Mouse (Mus musculus): ENCODE data around the gene Ifnl2. TPM values are rescaled to one million over a fixed set of nuclear protein-coding genes. Genes with fewer than 3 reads are reported as not detected.

Gene Ifnl2
- polyA plus RNA-seq, 1 experiment from 2014 or later = not detected

Other genes with a start within 250 kb of the Ifnl2 start
- gene Eid2, start 242.6 kb downstream of the Ifnl2 start, polyA plus RNA-seq (2015; fragmentation: Nextera tagmentation; extraction: Ambion mirVana) = 4.5 and 7.2 TPM in 2 replicates
- 8.1 and 9.4 TPM in 2 replicates for gene Eid2b, start 232.7 kb downstream of the Ifnl2 start, polyA plus RNA-seq (2015; fragmentation: Nextera tagmentation; extraction: Ambion mirVana)
- 0.18 TPM in 1 of 2 replicates, not detected in the other for gene Selenov, start 219.3 kb downstream of the Ifnl2 start, polyA plus RNA-seq (2015; fragmentation: Nextera tagmentation; extraction: Ambion mirVana)
- gene Dll3, start 208.2 kb downstream of the Ifnl2 start, polyA plus RNA-seq (2015; fragmentation: Nextera tagmentation; extraction: Ambion mirVana) = 5.7 and 6.0 TPM in 2 replicates
- 165 and 169 TPM in 2 replicates for gene Timm50, start 198.4 kb downstream of the Ifnl2 start, polyA plus RNA-seq (2015; fragmentation: Nextera tagmentation; extraction: Ambion mirVana)
- 67.9 and 75.6 TPM in 2 replicates for gene Supt5, start 171.7 kb downstream of the Ifnl2 start, polyA plus RNA-seq (2015; fragmentation: Nextera tagmentation; extraction: Ambion mirVana)
- 1,085 and 1,147 TPM in 2 replicates for gene Rps16, start 159.8 kb downstream of the Ifnl2 start, polyA plus RNA-seq (2015; fragmentation: Nextera tagmentation; extraction: Ambion mirVana)
- gene Plekhg2, start 137.9 kb downstream of the Ifnl2 start, polyA plus RNA-seq (2015; fragmentation: Nextera tagmentation; extraction: Ambion mirVana) = 40.2 and 41.7 TPM in 2 replicates
- gene Zfp36, start 130.2 kb downstream of the Ifnl2 start, polyA plus RNA-seq (2015; fragmentation: Nextera tagmentation; extraction: Ambion mirVana) = 27.2 and 28.1 TPM in 2 replicates
- 48.3 and 50.0 TPM in 2 replicates for gene Med29, start 117.7 kb downstream of the Ifnl2 start, polyA plus RNA-seq (2015; fragmentation: Nextera tagmentation; extraction: Ambion mirVana)
- 70.8 and 78.9 TPM in 2 replicates for gene Paf1, start 117.5 kb downstream of the Ifnl2 start, polyA plus RNA-seq (2015; fragmentation: Nextera tagmentation; extraction: Ambion mirVana)
- gene Gmfg, start 73.0 kb downstream of the Ifnl2 start, polyA plus RNA-seq (2015; fragmentation: Nextera tagmentation; extraction: Ambion mirVana) = 17.5 and 19.9 TPM in 2 replicates
- gene Lrfn1, start 58.5 kb downstream of the Ifnl2 start, polyA plus RNA-seq (2015; fragmentation: Nextera tagmentation; extraction: Ambion mirVana) = 1.9 and 2.7 TPM in 2 replicates
- not detected in 2 replicates for gene Ifnl3, start 12.4 kb upstream of the Ifnl2 start, polyA plus RNA-seq (2015; fragmentation: Nextera tagmentation; extraction: Ambion mirVana)
- gene Sycn, start 30.4 kb upstream of the Ifnl2 start, polyA plus RNA-seq (2015; fragmentation: Nextera tagmentation; extraction: Ambion mirVana) = 33.3 and 122 TPM in 2 replicates
- not detected in 2 replicates for gene Nccrp1, start 36.8 kb upstream of the Ifnl2 start, polyA plus RNA-seq (2015; fragmentation: Nextera tagmentation; extraction: Ambion mirVana)
- gene Samd4b, start 87.7 kb upstream of the Ifnl2 start, polyA plus RNA-seq (2015; fragmentation: Nextera tagmentation; extraction: Ambion mirVana) = 18.9 and 19.5 TPM in 2 replicates
- 51.7 and 53.1 TPM in 2 replicates for gene Pak4, start 87.7 kb upstream of the Ifnl2 start, polyA plus RNA-seq (2015; fragmentation: Nextera tagmentation; extraction: Ambion mirVana)
- gene Acp7, start 120.9 kb upstream of the Ifnl2 start, polyA plus RNA-seq (2015; fragmentation: Nextera tagmentation; extraction: Ambion mirVana) = 0.06 TPM in 1 of 2 replicates, not detected in the other
- 2.9 and 3.1 TPM in 2 replicates for gene Fbxo27, start 182.4 kb upstream of the Ifnl2 start, polyA plus RNA-seq (2015; fragmentation: Nextera tagmentation; extraction: Ambion mirVana)
- gene Fbxo17, start 206.3 kb upstream of the Ifnl2 start, polyA plus RNA-seq (2015; fragmentation: Nextera tagmentation; extraction: Ambion mirVana) = 6.6 and 6.7 TPM in 2 replicates
- gene Mrps12, start 231.4 kb upstream of the Ifnl2 start, polyA plus RNA-seq (2015; fragmentation: Nextera tagmentation; extraction: Ambion mirVana) = 136 and 143 TPM in 2 replicates
- 22.6 and 25.1 TPM in 2 replicates for gene Sars2, start 231.5 kb upstream of the Ifnl2 start, polyA plus RNA-seq (2015; fragmentation: Nextera tagmentation; extraction: Ambion mirVana)
- not detected in 2 replicates for gene Ccer2, start 245.7 kb upstream of the Ifnl2 start, polyA plus RNA-seq (2015; fragmentation: Nextera tagmentation; extraction: Ambion mirVana)

Measured in intestine, embryonic 15.5 days (tissue).